Mouse (Mus musculus) midbrain, embryonic 13.5 days (tissue): ENCODE measurements around the gene Dhrs7b. TPM values are rescaled to one million over a fixed set of nuclear protein-coding genes. Genes with fewer than 3 reads are reported as not detected.

Source experiments
- ATAC-seq: fragments of 200-750 bp; cut with Nextera tagmentation; 2 replicates; pipeline ENCODE4 v1.8.0; 2017; ENCODE audit warnings: mild to moderate bottlenecking, moderate TSS enrichment, moderate library complexity
- H3K27ac ChIP-seq: fragments of 300-500 bp; sonication (generic); 2 replicates; pipeline ENCODE4 v1.5.1; 2015; ENCODE audit warnings: inconsistent platforms, mild to moderate bottlenecking, moderate library complexity
- H3K27me3 ChIP-seq: fragments of 300-500 bp; sonication (generic); 2 replicates; pipeline ENCODE4 v1.6.1; 2015; ENCODE audit warnings: mild to moderate bottlenecking, inconsistent platforms
- H3K36me3 ChIP-seq: fragments of 300-500 bp; sonication (generic); 2 replicates; pipeline ENCODE4 v1.6.1; 2015; ENCODE audit warnings: mild to moderate bottlenecking, inconsistent platforms
- H3K4me1 ChIP-seq: fragments of 300-500 bp; sonication (generic); replicated peaks from 2 replicates; pipeline ENCODE4 v1.6.1; 2015; ENCODE audit warnings: inconsistent platforms
- H3K4me2 ChIP-seq: fragments of 300-500 bp; sonication (generic); replicated peaks from 2 replicates; pipeline ENCODE4 v1.6.1; 2015; ENCODE audit warnings: moderate library complexity, mild to moderate bottlenecking, inconsistent platforms
- H3K4me3 ChIP-seq: fragments of 300-500 bp; sonication (generic); replicated peaks from 2 replicates; pipeline ENCODE4 v1.5.1; 2015; ENCODE audit warnings: mild to moderate bottlenecking, inconsistent platforms
- H3K9ac ChIP-seq: fragments of 300-500 bp; sonication (generic); replicated peaks from 2 replicates; pipeline ENCODE4 v1.6.1; 2015; ENCODE audit warnings: mild to moderate bottlenecking, inconsistent platforms
- H3K9me3 ChIP-seq: fragments of 300-500 bp; sonication (generic); 2 replicates; pipeline ENCODE4 v1.6.1; 2016; ENCODE audit warnings: mild to moderate bottlenecking, inconsistent platforms
- WGBS: fragments of 180-500 bp; shearing (Covaris S2); methylation state at CpG from one replicate; pipeline ENCODE4 v1.1.7; 2015; 5-methylcytosine and 5-hydroxymethylcytosine counted together
- polyA plus RNA-seq: library from polyadenylated mRNA; unstranded; fragments of >200 nt; fragmentation: Nextera tagmentation; extraction: Ambion mirVana; gene quantifications from 2 replicates; pipeline ENCODE4 v1.2.1, GENCODE M21; 2015

Dhrs7b gene
- polyA plus RNA-seq, 1 experiment from 2014 or later = 28.2 TPM

- 95% methylated on average over 10 of the region's 10 CpGs for WGBS
- no peak overlapping the region for H3K9ac ChIP-seq
- H3K9me3 ChIP-seq = no peaks in the 10 kb centered on the region
- no peak for ATAC-seq
- no peak overlapping the region for H3K4me2 ChIP-seq
- peaks cover 41% of the 10 kb centered on the region for H3K36me3 ChIP-seq
- no peak overlapping the region for H3K4me3 ChIP-seq
- H3K27ac ChIP-seq = no peak overlapping the region
- 0 out of 2 replicates have a peak, but pooled peaks cover 2% of the 10 kb centered on the region for H3K4me1 ChIP-seq
- no peaks in the 10 kb centered on the region for H3K27me3 ChIP-seq
These were observed 75.1 kb downstream of the Dhrs7b start for GRCm38 (mm10) chr11:60905407-60906120.

DNA sequence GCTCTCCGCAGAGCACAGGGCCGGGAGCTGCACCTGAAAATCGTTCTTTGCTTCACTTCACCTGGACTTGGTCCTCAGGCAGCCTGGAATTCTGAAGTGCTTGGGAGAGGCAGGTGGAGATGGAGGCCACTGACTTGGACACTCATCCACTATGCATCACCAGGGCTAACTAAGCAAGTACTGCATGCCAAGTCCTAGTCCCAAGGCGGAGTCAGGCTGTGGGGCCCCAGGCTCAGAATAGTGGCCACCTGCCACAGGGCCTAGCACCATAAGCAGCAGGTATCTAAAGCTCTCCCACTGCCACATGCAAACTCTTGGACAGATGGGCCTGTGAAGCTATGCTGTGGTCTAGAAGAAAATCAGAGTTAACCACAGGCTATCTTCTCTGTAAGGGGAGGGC, 76.0 kb downstream of the Dhrs7b start:
- Histone ChIP-seq H3K9ac (no peak overlapping the region), H3K4me1 (peaks cover 9% of the 10 kb centered on the region), H3K4me2 (no peak overlapping the region), H3K9me3 (no peaks in the 10 kb centered on the region), H3K36me3 (peaks cover 41% of the 10 kb centered on the region), H3K4me3 (no peak overlapping the region), H3K27me3 (no peaks in the 10 kb centered on the region), H3K27ac (no peak overlapping the region)
- WGBS = 92% methylated on average over 4 of the region's 4 CpGs
- ATAC-seq = no peak

- no peaks in the 10 kb centered on the region for H3K27me3 ChIP-seq
- no peaks in the 10 kb centered on the region for H3K9me3 ChIP-seq
- H3K27ac ChIP-seq = no peak overlapping the region
- H3K4me2 ChIP-seq = no peak overlapping the region
- 60% methylated on average over 3 of the region's 3 CpGs for WGBS
- peaks cover 35% of the 10 kb centered on the region for H3K36me3 ChIP-seq
- ATAC-seq = no peak
- H3K4me3 ChIP-seq = no peak overlapping the region
- H3K9ac ChIP-seq = no peak overlapping the region; the same call in 1 of the 2 replicates
- peaks cover 25% of the 10 kb centered on the region for H3K4me1 ChIP-seq
These were observed 77.6 kb downstream of the Dhrs7b start for GRCm38 (mm10) chr11:60908073-60908472.

DNA sequence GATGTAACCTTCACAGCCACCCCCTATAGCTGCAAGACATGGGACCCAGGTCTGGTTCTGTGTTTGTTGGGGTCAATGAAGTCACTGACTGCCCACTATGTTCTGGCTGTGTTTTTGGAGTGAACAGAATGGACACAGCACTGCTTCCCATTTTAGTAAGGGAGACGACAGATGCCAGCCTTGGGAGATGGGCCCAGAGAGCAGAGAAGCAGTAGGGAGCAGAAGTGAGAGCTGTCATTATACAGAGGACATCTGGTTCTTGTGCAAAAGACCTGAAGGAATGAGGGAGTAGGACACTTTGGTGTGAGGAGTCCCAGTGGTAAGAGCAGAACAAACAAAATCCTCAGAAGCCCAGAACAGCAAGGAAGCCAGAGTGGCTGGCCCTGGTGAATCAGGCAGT, 79.2 kb downstream of the Dhrs7b start:
- Histone ChIP-seq H3K9ac (no peak overlapping the region), H3K4me2 (no peak overlapping the region), H3K4me1 (peaks cover 31% of the 10 kb centered on the region), H3K36me3 (peaks cover 20% of the 10 kb centered on the region), H3K9me3 (no peaks in the 10 kb centered on the region), H3K4me3 (no peak overlapping the region), H3K27me3 (no peaks in the 10 kb centered on the region), H3K27ac (no peak overlapping the region)
- ATAC-seq = no peak
- WGBS = 89% methylated on average over 1 of the region's 1 CpGs

Other genes starting within 250 kb of the Dhrs7b start
- 75.1 and 87.4 TPM in 2 replicates for gene Llgl1, start 130.9 kb upstream of the Dhrs7b start, polyA plus RNA-seq
- 67.5 and 72.5 TPM in 2 replicates for gene Flii, start 103.4 kb upstream of the Dhrs7b start, polyA plus RNA-seq
- 18.4 and 18.6 TPM in 2 replicates for gene Mief2, start 102.2 kb upstream of the Dhrs7b start, polyA plus RNA-seq
- 10.6 and 11.7 TPM in 2 replicates for gene Top3a, start 53.3 kb upstream of the Dhrs7b start, polyA plus RNA-seq
- gene Smcr8, start 53.1 kb upstream of the Dhrs7b start, polyA plus RNA-seq = 7.0 and 7.5 TPM in 2 replicates
- 15.5 and 16.2 TPM in 2 replicates for gene Shmt1, start 18.9 kb upstream of the Dhrs7b start, polyA plus RNA-seq
- gene Tmem11, start 48.6 kb downstream of the Dhrs7b start, polyA plus RNA-seq = 55.1 and 57.4 TPM in 2 replicates
- 30.0 and 31.8 TPM in 2 replicates for gene Natd1, start 84.1 kb downstream of the Dhrs7b start, polyA plus RNA-seq
- gene Map2k3, start 101.4 kb downstream of the Dhrs7b start, polyA plus RNA-seq = 28.2 and 29.8 TPM in 2 replicates
- 0.64 and 1.4 TPM in 2 replicates for gene Kcnj12, start 191.9 kb downstream of the Dhrs7b start, polyA plus RNA-seq